ENCODE assay signal across 10 mouse cellular contexts in genomic region chr15:103093655-103094054, GRCm38 (mm10).
A peak's percentile ranks its signal among the peaks of the same experiment; 100 is the strongest.
DNase-seq lines count a peak whose midpoint lies in the region; ATAC-seq and TF ChIP-seq lines count a peak whose summit lies in the region.
"Had no signal": no experiment of that assay in that cellular context is flagged by ENCODE, and none has a peak within 500 bp of the region (broad histone marks: within the 10 kb centered on the region; RNA-seq: fewer than 3 reads in every experiment).

No protein-coding gene starts in this region.

- H3K4me1 ChIP-seq in embryonic facial prominence, embryonic 14.5 days (ENCODE audit: control insufficient read depth, insufficient read depth, low read length), result no peaks in the 10 kb centered on the region
- H3K4me1 ChIP-seq in embryonic facial prominence, embryonic 10.5 days, result no peaks in the 10 kb centered on the region
- H3K4me1 ChIP-seq: midbrain, embryonic 12.5 days had no signal

- H3K79me2 ChIP-seq in C2C12 (ENCODE audit: control insufficient read depth, insufficient read depth), result no peaks in the 10 kb centered on the region

- no peak overlapping the region for H3K27ac ChIP-seq in embryonic facial prominence, embryonic 14.5 days (replicated peaks; ENCODE audit: low read depth, low read length)
- H3K27ac ChIP-seq in embryonic facial prominence, embryonic 10.5 days (replicated peaks), result no peak overlapping the region
- H3K27ac ChIP-seq: midbrain, embryonic 12.5 days had no signal

- H3K4me3 ChIP-seq in embryonic facial prominence, embryonic 14.5 days (ENCODE audit: low read depth, low read length), result no peak overlapping the region
- no peak overlapping the region for H3K4me3 ChIP-seq in embryonic facial prominence, embryonic 10.5 days
- no peak overlapping the region for H3K4me3 ChIP-seq in C2C12 (ENCODE audit: insufficient read depth, poor library complexity, severe bottlenecking)
- H3K4me3 ChIP-seq: midbrain, embryonic 12.5 days had no signal

- no peaks in the 10 kb centered on the region for H3K79me3 ChIP-seq in C2C12 (ENCODE audit: low read depth)

- WGBS in embryonic facial prominence, embryonic 14.5 days, result 69% methylated on average over 12 of the region's 12 CpGs
- 80% methylated on average over 12 of the region's 12 CpGs for WGBS in embryonic facial prominence, embryonic 10.5 days

- H3K9ac ChIP-seq in embryonic facial prominence, embryonic 14.5 days (ENCODE audit: low read depth, low read length), result no peak overlapping the region
- H3K9ac ChIP-seq: midbrain, embryonic 12.5 days had no signal

- no peaks in the 10 kb centered on the region for H3K36me3 ChIP-seq in embryonic facial prominence, embryonic 14.5 days (ENCODE audit: control insufficient read depth, insufficient read depth, low read length)
- H3K36me3 ChIP-seq in embryonic facial prominence, embryonic 10.5 days (replicated peaks), result no peaks in the 10 kb centered on the region
- no peaks in the 10 kb centered on the region for H3K36me3 ChIP-seq in C2C12 (ENCODE audit: control insufficient read depth, insufficient read depth)
- H3K36me3 ChIP-seq: midbrain, embryonic 12.5 days had no signal

- H3K9me3 ChIP-seq in embryonic facial prominence, embryonic 14.5 days (ENCODE audit: control insufficient read depth, low read length), result 0 out of 2 replicates have a peak, but pooled peaks cover 3% of the 10 kb centered on the region
- no peaks in the 10 kb centered on the region for H3K9me3 ChIP-seq in embryonic facial prominence, embryonic 10.5 days
- H3K9me3 ChIP-seq: midbrain, embryonic 12.5 days had no signal

- TF ChIP-seq CTCF in C2C12 (IDR thresholded peaks at IDR 0.05; ENCODE audit: control insufficient read depth, insufficient read depth, insufficient read length), result no peak

- peak; percentile 50; the same call in 1 of the 2 replicates for ATAC-seq in embryonic facial prominence, embryonic 14.5 days (ENCODE audit: low read depth)
- ATAC-seq: CD4-positive, CD25-positive, alpha-beta regulatory T cell, adult 4 months had no signal

- peaks cover 59% of the 10 kb centered on the region for H3K27me3 ChIP-seq in embryonic facial prominence, embryonic 14.5 days (replicated peaks; ENCODE audit: control insufficient read depth, insufficient read depth, low read length)
- H3K27me3 ChIP-seq in embryonic facial prominence, embryonic 10.5 days (replicated peaks; ENCODE audit: low read depth, poor library complexity, severe bottlenecking), result peaks cover 97% of the 10 kb centered on the region
- H3K27me3 ChIP-seq in C2C12 (ENCODE audit: control insufficient read depth, insufficient read depth, insufficient read length), result no peaks in the 10 kb centered on the region

- no peak overlapping the region for H3ac ChIP-seq in C2C12 (ENCODE audit: control insufficient read depth, insufficient read length, low read depth)

- no peak overlapping the region for H3K4me2 ChIP-seq in embryonic facial prominence, embryonic 14.5 days (ENCODE audit: low read depth, low read length)
- H3K4me2 ChIP-seq: midbrain, embryonic 12.5 days had no signal

- DNase-seq in embryonic facial prominence, embryonic 14.5 days (ENCODE audit: low spot score), result peak; percentile 65
- DNase-seq in embryonic facial prominence, embryonic 10.5 days (ENCODE audit: low spot score), result no peak
- peak; percentile 90 for DNase-seq in gastrocnemius, adult 18-20 months (ENCODE audit: low spot score)
- DNase-seq in left cerebral cortex, postnatal 14 days (ENCODE audit: low spot score in 2 of 2), result peak; percentile 69 to 85
- no peak for DNase-seq in liver
- no peak for DNase-seq in kidney, adult 18-20 months
- DNase-seq in kidney, adult 8-10 months, result no peak

- intact Hi-C loops in left cerebral cortex, postnatal 14 days (cut with DNase I), result no loop called here

TF ChIP-seq in C2C12, 6 proteins besides CTCF, POLR2A, EP300 and RAD21:
- TF ChIP-seq MYOD1 (IDR thresholded peaks at IDR 0.05; ENCODE audit: control insufficient read depth, insufficient read length, low read depth) (peak; percentile 50), USF1 (IDR thresholded peaks at IDR 0.05; ENCODE audit: low read depth) (no peak)

Comparison
In these comparisons a context has a peak if more than half of its experiments do, and no peak if none do; other contexts are left out.
1. DNase-seq: peak in embryonic facial prominence, embryonic 14.5 days (single experiment), gastrocnemius, adult 18-20 months (single experiment) and left cerebral cortex, postnatal 14 days (2 of 2); none in embryonic facial prominence, embryonic 10.5 days (single experiment), liver (single experiment), kidney, adult 18-20 months (single experiment) and kidney, adult 8-10 months (0 of 2).